Mouse (Mus musculus): Measurements from ENCODE around the gene Cd40lg. TPM values are rescaled to one million over a fixed set of nuclear protein-coding genes. Genes with fewer than 3 reads are reported as not detected.

The Cd40lg gene
- not detected in 2 replicates for polyA plus RNA-seq (2015; fragmentation: Nextera tagmentation; extraction: Ambion mirVana)

GRCm38 (mm10) chrX:57211876-57212275 is at the start of gene Cd40lg:
TSS of gene Cd40lg (plus strand) at chrX:57212143.
- H3K4me1 ChIP-seq (ENCODE audit: control insufficient read depth, insufficient read depth, low read length), result no peaks in the 10 kb centered on the region
- no peak within 1 kb of the TSS for H3K9ac ChIP-seq (ENCODE audit: low read depth, low read length)
- no peak within 1 kb of the TSS for H3K4me2 ChIP-seq (ENCODE audit: low read length)
- H3K36me3 ChIP-seq (ENCODE audit: control insufficient read depth, insufficient read depth, low read length), result no peaks in the 10 kb centered on the region
- no peak within 1 kb of the TSS for H3K4me3 ChIP-seq (ENCODE audit: low read depth, low read length)
- 88% methylated on average over 9 of the region's 9 CpGs for WGBS
- H3K27me3 ChIP-seq (ENCODE audit: control insufficient read depth, insufficient read depth, low read depth, low read length), result no peaks in the 10 kb centered on the region
- no peak within 1 kb of the TSS for H3K27ac ChIP-seq (ENCODE audit: low read length)
- H3K9me3 ChIP-seq (replicated peaks; ENCODE audit: control insufficient read depth, low read length, poor library complexity, severe bottlenecking), result no peaks in the 10 kb centered on the region
- no peak for ATAC-seq

GRCm38 (mm10) chrX:57166549-57166948 is 45.4 kb upstream of the Cd40lg start:
- no peaks in the 10 kb centered on the region for H3K9me3 ChIP-seq (replicated peaks; ENCODE audit: control insufficient read depth, low read length, poor library complexity, severe bottlenecking)
- no peaks in the 10 kb centered on the region for H3K36me3 ChIP-seq (ENCODE audit: control insufficient read depth, insufficient read depth, low read length)
- no peak for ATAC-seq
- no peak overlapping the region for H3K9ac ChIP-seq (ENCODE audit: low read depth, low read length)
- H3K4me3 ChIP-seq (ENCODE audit: low read depth, low read length), result no peak overlapping the region
- no peak overlapping the region for H3K27ac ChIP-seq (ENCODE audit: low read length)
- no peak overlapping the region for H3K4me2 ChIP-seq (ENCODE audit: low read length)
- no peaks in the 10 kb centered on the region for H3K27me3 ChIP-seq (ENCODE audit: control insufficient read depth, insufficient read depth, low read depth, low read length)
- WGBS, result 67% methylated on average over 1 of the region's 1 CpGs
- H3K4me1 ChIP-seq (ENCODE audit: control insufficient read depth, insufficient read depth, low read length), result no peaks in the 10 kb centered on the region

GRCm38 (mm10) chrX:57171269-57171668 is 40.7 kb upstream of the Cd40lg start:
- Histone ChIP-seq H3K9ac (ENCODE audit: low read depth, low read length) (no peak overlapping the region), H3K27me3 (ENCODE audit: control insufficient read depth, insufficient read depth, low read depth, low read length) (no peaks in the 10 kb centered on the region), H3K36me3 (ENCODE audit: control insufficient read depth, insufficient read depth, low read length) (no peaks in the 10 kb centered on the region), H3K27ac (ENCODE audit: low read length) (no peak overlapping the region), H3K4me2 (ENCODE audit: low read length) (no peak overlapping the region), H3K9me3 (replicated peaks; ENCODE audit: control insufficient read depth, low read length, poor library complexity, severe bottlenecking) (no peaks in the 10 kb centered on the region), H3K4me1 (ENCODE audit: control insufficient read depth, insufficient read depth, low read length) (no peaks in the 10 kb centered on the region), H3K4me3 (ENCODE audit: low read depth, low read length) (no peak overlapping the region)
- no peak for ATAC-seq

- H3K27ac ChIP-seq (ENCODE audit: low read length), result no peak overlapping the region
- no peaks in the 10 kb centered on the region for H3K9me3 ChIP-seq (replicated peaks; ENCODE audit: control insufficient read depth, low read length, poor library complexity, severe bottlenecking)
- no peak overlapping the region for H3K4me3 ChIP-seq (ENCODE audit: low read depth, low read length)
- no peaks in the 10 kb centered on the region for H3K4me1 ChIP-seq (ENCODE audit: control insufficient read depth, insufficient read depth, low read length)
- no peak overlapping the region for H3K4me2 ChIP-seq (ENCODE audit: low read length)
- H3K27me3 ChIP-seq (ENCODE audit: control insufficient read depth, insufficient read depth, low read depth, low read length), result no peaks in the 10 kb centered on the region
- H3K9ac ChIP-seq (ENCODE audit: low read depth, low read length), result no peak overlapping the region
- WGBS, result 95% methylated on average over 13 of the region's 13 CpGs
- no peak for ATAC-seq
- H3K36me3 ChIP-seq (ENCODE audit: control insufficient read depth, insufficient read depth, low read length), result no peaks in the 10 kb centered on the region
These were observed 34.6 kb upstream of the Cd40lg start for GRCm38 (mm10) chrX:57177225-57177779.

GRCm38 (mm10) chrX:57182470-57182869 is 29.5 kb upstream of the Cd40lg start:
- H3K9me3 ChIP-seq (replicated peaks; ENCODE audit: control insufficient read depth, low read length, poor library complexity, severe bottlenecking), result no peaks in the 10 kb centered on the region
- H3K4me1 ChIP-seq (ENCODE audit: control insufficient read depth, insufficient read depth, low read length), result no peaks in the 10 kb centered on the region
- no peak overlapping the region for H3K4me2 ChIP-seq (ENCODE audit: low read length)
- ATAC-seq, result no peak
- no peak overlapping the region for H3K27ac ChIP-seq (ENCODE audit: low read length)
- no peaks in the 10 kb centered on the region for H3K27me3 ChIP-seq (ENCODE audit: control insufficient read depth, insufficient read depth, low read depth, low read length)
- WGBS, result 85% methylated on average over 2 of the region's 2 CpGs
- no peaks in the 10 kb centered on the region for H3K36me3 ChIP-seq (ENCODE audit: control insufficient read depth, insufficient read depth, low read length)
- no peak overlapping the region for H3K4me3 ChIP-seq (ENCODE audit: low read depth, low read length)
- no peak overlapping the region for H3K9ac ChIP-seq (ENCODE audit: low read depth, low read length)

- Histone ChIP-seq H3K4me3 (ENCODE audit: low read depth, low read length) (no peak overlapping the region), H3K36me3 (ENCODE audit: control insufficient read depth, insufficient read depth, low read length) (no peaks in the 10 kb centered on the region), H3K4me2 (ENCODE audit: low read length) (no peak overlapping the region), H3K9me3 (replicated peaks; ENCODE audit: control insufficient read depth, low read length, poor library complexity, severe bottlenecking) (no peaks in the 10 kb centered on the region), H3K27ac (ENCODE audit: low read length) (no peak overlapping the region), H3K4me1 (ENCODE audit: control insufficient read depth, insufficient read depth, low read length) (no peaks in the 10 kb centered on the region), H3K27me3 (ENCODE audit: control insufficient read depth, insufficient read depth, low read depth, low read length) (no peaks in the 10 kb centered on the region), H3K9ac (ENCODE audit: low read depth, low read length) (no peak overlapping the region)
- no peak for ATAC-seq
- WGBS, result 88% methylated on average over 3 of the region's 3 CpGs
These were observed 28.6 kb upstream of the Cd40lg start for GRCm38 (mm10) chrX:57183359-57183758.

- Histone ChIP-seq H3K9ac (ENCODE audit: low read depth, low read length) (no peak overlapping the region), H3K4me1 (ENCODE audit: control insufficient read depth, insufficient read depth, low read length) (no peaks in the 10 kb centered on the region), H3K36me3 (ENCODE audit: control insufficient read depth, insufficient read depth, low read length) (no peaks in the 10 kb centered on the region), H3K4me2 (ENCODE audit: low read length) (no peak overlapping the region), H3K4me3 (ENCODE audit: low read depth, low read length) (no peak overlapping the region), H3K27ac (ENCODE audit: low read length) (no peak overlapping the region), H3K27me3 (ENCODE audit: control insufficient read depth, insufficient read depth, low read depth, low read length) (no peaks in the 10 kb centered on the region), H3K9me3 (replicated peaks; ENCODE audit: control insufficient read depth, low read length, poor library complexity, severe bottlenecking) (no peaks in the 10 kb centered on the region)
- 81% methylated on average over 8 of the region's 8 CpGs for WGBS
- ATAC-seq, result no peak
These were observed 24.6 kb upstream of the Cd40lg start for GRCm38 (mm10) chrX:57187301-57187700.

- Histone ChIP-seq H3K4me1 (ENCODE audit: control insufficient read depth, insufficient read depth, low read length) (no peaks in the 10 kb centered on the region), H3K27ac (ENCODE audit: low read length) (no peak overlapping the region), H3K4me3 (ENCODE audit: low read depth, low read length) (no peak overlapping the region), H3K36me3 (ENCODE audit: control insufficient read depth, insufficient read depth, low read length) (no peaks in the 10 kb centered on the region), H3K4me2 (ENCODE audit: low read length) (no peak overlapping the region), H3K9ac (ENCODE audit: low read depth, low read length) (no peak overlapping the region), H3K9me3 (replicated peaks; ENCODE audit: control insufficient read depth, low read length, poor library complexity, severe bottlenecking) (no peaks in the 10 kb centered on the region), H3K27me3 (ENCODE audit: control insufficient read depth, insufficient read depth, low read depth, low read length) (no peaks in the 10 kb centered on the region)
- 83% methylated on average over 5 of the region's 5 CpGs for WGBS
- no peak for ATAC-seq
These were observed 22.6 kb upstream of the Cd40lg start for GRCm38 (mm10) chrX:57189335-57189734.

GRCm38 (mm10) chrX:57196319-57196718 is 15.6 kb upstream of the Cd40lg start:
- ATAC-seq, result no peak
- H3K4me3 ChIP-seq (ENCODE audit: low read depth, low read length), result no peak overlapping the region
- 87% methylated on average over 9 of the region's 9 CpGs for WGBS
- no peak overlapping the region for H3K27ac ChIP-seq (ENCODE audit: low read length)
- H3K9me3 ChIP-seq (replicated peaks; ENCODE audit: control insufficient read depth, low read length, poor library complexity, severe bottlenecking), result no peaks in the 10 kb centered on the region
- H3K27me3 ChIP-seq (ENCODE audit: control insufficient read depth, insufficient read depth, low read depth, low read length), result no peaks in the 10 kb centered on the region
- no peak overlapping the region for H3K4me2 ChIP-seq (ENCODE audit: low read length)
- H3K9ac ChIP-seq (ENCODE audit: low read depth, low read length), result no peak overlapping the region
- no peaks in the 10 kb centered on the region for H3K36me3 ChIP-seq (ENCODE audit: control insufficient read depth, insufficient read depth, low read length)
- H3K4me1 ChIP-seq (ENCODE audit: control insufficient read depth, insufficient read depth, low read length), result no peaks in the 10 kb centered on the region
